Mouse (Mus musculus) ES-CJ7 (cell line): ENCODE measurements around the gene Adh6a.

Experiments used
- DNase-seq: peaks from one replicate; pipeline ENCODE4 v3.0.0; 2011; ENCODE audit warnings: low read depth, low spot score

The Adh6a gene

GRCm38 (mm10) chr3:138312965-138313364 is at the start of gene Adh6a:
Gene Adh6a, plus strand, starts transcription at chr3:138313286.
- no peak for DNase-seq

GRCm38 (mm10) chr3:138264648-138265047 is 48.4 kb upstream of the Adh6a start:
- no peak for DNase-seq

- no peak for DNase-seq
These were observed 42.6 kb upstream of the Adh6a start for GRCm38 (mm10) chr3:138270507-138270906.

- no peak for DNase-seq
These were observed 41.8 kb upstream of the Adh6a start for GRCm38 (mm10) chr3:138271297-138271696.

- DNase-seq, result no peak
These were observed 40.0 kb upstream of the Adh6a start for GRCm38 (mm10) chr3:138273080-138273479.

GRCm38 (mm10) chr3:138275100-138275499 is 38.0 kb upstream of the Adh6a start:
- no peak for DNase-seq

GRCm38 (mm10) chr3:138282556-138282955 is 30.5 kb upstream of the Adh6a start:
- DNase-seq, result no peak

GRCm38 (mm10) chr3:138283831-138284230 is 29.3 kb upstream of the Adh6a start:
- DNase-seq, result no peak

GRCm38 (mm10) chr3:138285986-138286385 is 27.1 kb upstream of the Adh6a start:
- no peak for DNase-seq

GRCm38 (mm10) chr3:138287686-138288085 is 25.4 kb upstream of the Adh6a start:
- DNase-seq, result no peak

- DNase-seq, result no peak
These were observed 22.4 kb upstream of the Adh6a start for GRCm38 (mm10) chr3:138290672-138291071.

- DNase-seq, result no peak
These were observed 21.5 kb upstream of the Adh6a start for GRCm38 (mm10) chr3:138291529-138292117.

GRCm38 (mm10) chr3:138293298-138293895 is 19.7 kb upstream of the Adh6a start:
- no peak for DNase-seq

- no peak for DNase-seq
These were observed 13.0 kb upstream of the Adh6a start for GRCm38 (mm10) chr3:138300130-138300529.

- DNase-seq, result no peak
These were observed 10.4 kb upstream of the Adh6a start for GRCm38 (mm10) chr3:138302676-138303075.

GRCm38 (mm10) chr3:138303771-138304488 is 9.2 kb upstream of the Adh6a start:
- no peak for DNase-seq

- no peak for DNase-seq
These were observed 8.6 kb upstream of the Adh6a start for GRCm38 (mm10) chr3:138304489-138304871.

GRCm38 (mm10) chr3:138305486-138306289 is 7.4 kb upstream of the Adh6a start:
- no peak for DNase-seq

- DNase-seq, result no peak
These were observed 6.8 kb upstream of the Adh6a start for GRCm38 (mm10) chr3:138306290-138306683.

GRCm38 (mm10) chr3:138309910-138310309 is 3.2 kb upstream of the Adh6a start:
- DNase-seq, result peak; percentile 7

- DNase-seq, result peak; percentile 28
These were observed 2.1 kb upstream of the Adh6a start for GRCm38 (mm10) chr3:138311015-138311414.

GRCm38 (mm10) chr3:138316908-138317472 is 3.9 kb downstream of the Adh6a start:
- DNase-seq, result no peak
